Mouse (Mus musculus) intestine, embryonic 15.5 days (tissue): ENCODE measurements at regions not wholly inside any gene's neighbourhood (a gene's known extent, or its start where the extent isn't known, plus 50 kb on each side); places are given as distances from the start of the nearest gene placed in this dataset.

ENCODE experiments used
- ATAC-seq: fragments of 200-750 bp; cut with Nextera tagmentation; 2 replicates; pipeline ENCODE4 v1.8.0; 2017; ENCODE audit warnings: moderate TSS enrichment, moderate library complexity
- H3K27ac ChIP-seq: fragments of 300-500 bp; sonication (generic); 2 replicates; pipeline ENCODE4 v1.5.1; 2015; ENCODE audit warnings: mild to moderate bottlenecking, inconsistent platforms
- H3K27me3 ChIP-seq: fragments of 300-500 bp; sonication (generic); replicated peaks from 2 replicates; pipeline ENCODE4 v1.6.1; 2015; ENCODE audit warnings: inconsistent platforms
- H3K36me3 ChIP-seq: fragments of 300-500 bp; sonication (generic); 2 replicates; pipeline ENCODE4 v1.6.1; 2015; ENCODE audit warnings: inconsistent platforms
- H3K4me1 ChIP-seq: fragments of 300-500 bp; sonication (generic); replicated peaks from 2 replicates; pipeline ENCODE4 v1.6.1; 2015; ENCODE audit warnings: inconsistent platforms
- H3K4me2 ChIP-seq: fragments of 300-500 bp; sonication (generic); replicated peaks from 2 replicates; pipeline ENCODE4 v1.6.1; 2015; ENCODE audit warnings: mild to moderate bottlenecking, inconsistent platforms
- H3K4me3 ChIP-seq: fragments of 300-500 bp; sonication (generic); replicated peaks from 2 replicates; pipeline ENCODE4 v1.5.1; 2015; ENCODE audit warnings: inconsistent platforms
- H3K9ac ChIP-seq: fragments of 300-500 bp; sonication (generic); 2 replicates; pipeline ENCODE4 v1.6.1; 2015; ENCODE audit warnings: inconsistent platforms
- H3K9me3 ChIP-seq: fragments of 300-500 bp; sonication (generic); 2 replicates; pipeline ENCODE4 v1.6.1; 2016; ENCODE audit warnings: inconsistent platforms
- WGBS: fragments of 180-500 bp; shearing (Covaris S2); methylation state at CpG from one replicate; pipeline ENCODE4 v1.1.7; 2015; 5-methylcytosine and 5-hydroxymethylcytosine counted together

DNA sequence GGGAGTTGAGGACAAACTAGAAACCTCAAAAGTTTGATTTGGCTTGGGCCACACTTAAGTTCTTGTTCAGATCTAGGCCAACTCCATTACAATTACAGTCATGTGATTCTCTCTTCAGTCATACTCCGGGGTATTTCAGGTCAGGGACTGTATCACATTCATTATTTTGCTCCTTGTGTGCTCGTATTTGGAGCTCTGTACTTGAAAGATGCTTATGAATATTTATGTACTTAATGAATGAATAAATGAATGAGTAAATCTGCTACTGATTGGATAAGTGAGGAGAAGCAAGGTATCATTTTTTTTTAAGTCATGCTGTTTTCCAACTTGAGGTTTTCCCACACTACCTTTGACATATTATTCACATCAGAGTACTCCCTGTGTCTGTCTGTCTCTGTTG, 69.4 kb upstream of the Hs3st1 start:
- no peaks in the 10 kb centered on the region for H3K4me1 ChIP-seq
- H3K9ac ChIP-seq: no peak overlapping the region
- ATAC-seq: no peak
- no peak overlapping the region for H3K4me3 ChIP-seq
- H3K27ac ChIP-seq: no peak overlapping the region
- no peaks in the 10 kb centered on the region for H3K9me3 ChIP-seq
- no peaks in the 10 kb centered on the region for H3K36me3 ChIP-seq
- H3K27me3 ChIP-seq: no peaks in the 10 kb centered on the region
- whole genome bisulfite sequencing: 83% methylated on average over 2 of the region's 2 CpGs
- H3K4me2 ChIP-seq: no peak overlapping the region

DNA sequence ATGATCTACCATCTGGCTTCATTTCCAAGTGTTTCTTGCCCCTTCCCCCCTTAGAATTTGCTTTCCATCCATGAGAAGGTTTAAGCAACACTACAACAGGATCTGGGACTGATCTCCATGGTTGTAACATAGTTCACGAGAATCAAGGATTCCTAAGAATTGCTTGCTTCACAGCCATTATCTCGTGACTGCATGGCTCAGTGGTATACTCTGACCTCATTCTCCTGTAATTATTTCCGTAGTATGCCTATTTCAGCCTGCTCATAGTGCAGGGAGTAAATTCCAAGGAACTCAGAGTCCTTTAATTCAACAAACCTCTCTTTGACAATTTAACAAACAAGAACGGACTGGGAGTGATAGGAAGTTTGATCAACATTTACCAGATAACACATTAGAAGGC, 51.4 kb upstream of the Hs3st1 start:
- H3K27me3 ChIP-seq: no peaks in the 10 kb centered on the region
- WGBS: 68% methylated on average over 4 of the region's 4 CpGs
- H3K9ac ChIP-seq: no peak overlapping the region
- no peaks in the 10 kb centered on the region for H3K9me3 ChIP-seq
- H3K36me3 ChIP-seq: no peaks in the 10 kb centered on the region
- no peak for ATAC-seq
- no peak overlapping the region for H3K27ac ChIP-seq
- H3K4me1 ChIP-seq: no peaks in the 10 kb centered on the region
- H3K4me3 ChIP-seq: no peak overlapping the region
- H3K4me2 ChIP-seq: no peak overlapping the region
